Mouse (Mus musculus) layer of hippocampus, adult 9-11 months (tissue): ENCODE measurements around the gene Prelid1.

Source experiments
- DNase-seq: peaks from one replicate; pipeline ENCODE4 v3.0.0; 2022

Prelid1 gene

DNA sequence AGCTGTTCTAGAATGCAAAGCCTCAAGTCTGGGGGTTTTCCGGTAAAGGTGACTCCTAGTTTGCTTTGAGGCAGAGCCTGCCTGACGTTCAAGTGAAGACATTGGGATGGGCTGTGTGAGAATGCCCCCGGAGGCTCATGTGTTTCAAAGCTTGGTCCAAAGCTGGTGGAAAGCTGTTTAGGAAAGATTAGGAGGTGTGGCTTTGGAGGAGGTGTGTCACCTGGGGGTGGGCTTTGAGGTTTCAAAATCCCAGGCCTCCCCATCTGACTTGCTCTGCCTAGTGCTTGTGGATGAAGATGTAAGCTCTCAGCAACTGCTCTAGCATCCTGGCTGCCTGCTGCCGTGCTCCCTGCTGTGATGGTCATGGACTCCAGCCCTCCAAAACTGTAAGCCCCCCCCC lies 15.4 kb downstream of the Prelid1 start:
- DNase-seq = no peak

- no peak for DNase-seq
Measured at GRCm38 (mm10) chr13:55337341-55337975, 17.2 kb downstream of the Prelid1 start.

DNA sequence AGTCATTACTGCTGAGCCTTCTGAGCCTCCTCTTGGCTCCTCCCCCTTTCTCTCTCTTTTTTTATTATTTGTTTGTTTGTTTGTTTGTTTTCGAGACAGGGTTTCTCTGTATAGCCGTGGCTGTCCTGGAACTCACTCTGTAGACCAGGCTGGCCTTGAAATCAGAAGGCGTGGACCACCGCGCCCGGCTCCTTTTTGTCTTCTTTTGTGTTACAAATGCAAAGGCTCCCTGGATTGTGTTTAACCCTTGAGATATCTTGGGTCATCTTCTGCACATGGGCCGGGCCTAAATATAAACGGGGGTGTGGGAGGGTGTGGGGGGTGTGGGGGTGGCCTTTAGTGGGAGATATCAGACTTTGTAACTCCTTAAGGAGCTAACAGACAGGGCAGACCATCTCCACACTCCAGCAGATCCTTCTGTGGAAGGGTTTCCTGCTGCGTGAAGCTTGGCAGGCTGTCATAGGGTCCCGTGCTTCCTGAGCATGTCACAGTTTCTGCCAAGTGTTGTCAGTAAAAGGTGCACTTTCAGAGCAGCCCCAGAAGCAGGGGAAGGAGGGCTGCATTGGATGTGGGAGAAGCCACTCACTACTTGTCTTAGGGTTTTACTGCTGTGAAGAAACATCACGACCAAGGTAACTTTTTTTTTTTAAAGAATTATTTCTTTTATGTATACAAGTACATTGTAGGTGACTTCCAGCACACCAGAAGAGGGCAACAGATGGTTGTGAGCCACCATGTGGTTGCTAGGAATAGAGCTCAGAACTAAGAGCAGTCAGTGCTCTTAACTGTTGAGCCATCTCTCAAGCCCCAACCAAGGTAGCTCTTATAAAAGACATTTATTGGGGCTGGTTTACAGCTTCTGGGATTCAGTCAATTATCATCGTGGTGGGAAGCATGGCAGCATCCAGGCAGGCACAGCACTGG lies 18.1 kb downstream of the Prelid1 start:
- DNase-seq = no peak

- DNase-seq = no peak
Measured at GRCm38 (mm10) chr13:55339259-55339658, 19.0 kb downstream of the Prelid1 start.

DNA sequence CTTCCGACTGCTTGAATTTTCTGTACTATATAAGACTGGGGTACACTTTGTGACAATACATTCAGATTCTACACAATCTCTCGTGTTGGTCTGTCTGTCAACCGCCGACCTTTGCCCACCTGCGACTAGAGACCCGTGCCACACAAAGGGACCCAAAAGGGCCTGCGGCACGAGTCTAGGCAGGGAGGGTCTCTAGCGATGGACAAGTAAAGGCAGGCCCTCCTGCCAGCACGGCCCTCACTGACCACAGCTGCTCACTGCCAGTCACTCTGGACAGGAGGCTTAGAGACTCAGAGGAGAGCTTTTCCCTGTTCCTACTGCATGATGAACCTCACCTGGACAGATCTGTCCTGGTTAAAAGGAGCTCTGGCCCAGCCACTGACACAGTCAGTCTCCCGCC lies 22.2 kb downstream of the Prelid1 start:
- no peak for DNase-seq

DNA sequence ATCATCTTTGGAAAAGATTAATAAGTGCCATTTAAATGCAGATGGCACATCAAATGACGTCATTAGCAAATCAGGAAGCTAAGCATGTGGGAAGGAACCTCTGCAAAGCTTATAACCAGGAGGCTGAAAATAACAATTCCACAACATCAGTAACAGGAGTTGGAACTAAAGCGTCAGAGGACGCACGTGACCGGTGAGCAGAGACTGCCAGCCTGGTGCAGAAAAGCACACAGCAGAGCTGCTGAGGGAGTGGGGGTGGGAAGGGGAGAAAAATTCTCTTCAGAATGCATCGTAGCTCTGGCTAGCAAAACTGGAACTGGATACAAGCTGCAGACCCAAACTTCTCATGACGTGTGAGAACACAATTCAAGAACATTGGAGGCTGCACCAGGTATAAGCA lies 24.0 kb downstream of the Prelid1 start:
- peak; percentile 71 for DNase-seq

GRCm38 (mm10) chr13:55346745-55347144 lies 26.4 kb downstream of the Prelid1 start:
- no peak for DNase-seq

GRCm38 (mm10) chr13:55361145-55361544 lies 40.8 kb downstream of the Prelid1 start:
- no peak for DNase-seq

GRCm38 (mm10) chr13:55361974-55362452 lies 41.7 kb downstream of the Prelid1 start:
- DNase-seq = peak; percentile 34

DNA sequence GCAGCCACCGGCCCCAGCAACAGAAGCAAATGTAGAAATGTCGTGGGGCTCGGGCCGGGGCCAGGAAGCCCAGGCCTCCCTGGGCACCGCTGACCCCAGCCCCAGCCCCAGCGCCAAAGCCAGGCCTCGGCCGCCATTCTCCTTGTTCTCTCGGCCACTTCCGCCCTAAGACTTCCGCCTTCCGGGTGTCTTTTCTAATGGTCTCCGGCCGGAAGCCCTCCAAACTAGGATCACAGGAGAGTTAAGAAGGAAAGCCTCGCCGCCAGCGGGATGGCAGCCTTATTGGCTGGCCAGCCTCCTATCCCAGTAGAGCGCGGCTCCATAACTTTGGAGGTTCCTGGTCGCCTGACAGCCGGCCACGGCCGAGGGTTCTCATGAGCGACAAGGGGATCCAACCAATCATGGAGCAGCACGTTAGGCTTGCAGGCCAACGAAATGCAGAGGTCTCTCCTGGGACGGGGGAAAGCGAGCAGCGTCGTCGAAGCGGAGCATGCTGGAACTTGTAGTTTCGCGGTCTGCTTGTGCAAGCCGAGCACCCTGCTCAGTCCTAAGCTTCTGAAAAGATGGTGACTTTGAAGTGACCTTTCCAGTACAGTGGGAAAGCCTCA lies 42.3 kb downstream of the Prelid1 start, which contains the start of gene Lman2:
TSS of gene Lman2 (minus strand) at position 331 of the 608 bp plus-strand sequence.
- DNase-seq = peak; percentile 99

- DNase-seq = no peak
Measured at GRCm38 (mm10) chr13:55368401-55368800, 48.1 kb downstream of the Prelid1 start.

- peak; percentile 74 for DNase-seq
Measured at GRCm38 (mm10) chr13:55369531-55370114, 49.3 kb downstream of the Prelid1 start, which contains the start of gene Rgs14. TSS of gene Rgs14 (plus strand) at chr13:55369732.

GRCm38 (mm10) chr13:55370234-55370633 lies 49.9 kb downstream of the Prelid1 start:
- no peak for DNase-seq

DNA sequence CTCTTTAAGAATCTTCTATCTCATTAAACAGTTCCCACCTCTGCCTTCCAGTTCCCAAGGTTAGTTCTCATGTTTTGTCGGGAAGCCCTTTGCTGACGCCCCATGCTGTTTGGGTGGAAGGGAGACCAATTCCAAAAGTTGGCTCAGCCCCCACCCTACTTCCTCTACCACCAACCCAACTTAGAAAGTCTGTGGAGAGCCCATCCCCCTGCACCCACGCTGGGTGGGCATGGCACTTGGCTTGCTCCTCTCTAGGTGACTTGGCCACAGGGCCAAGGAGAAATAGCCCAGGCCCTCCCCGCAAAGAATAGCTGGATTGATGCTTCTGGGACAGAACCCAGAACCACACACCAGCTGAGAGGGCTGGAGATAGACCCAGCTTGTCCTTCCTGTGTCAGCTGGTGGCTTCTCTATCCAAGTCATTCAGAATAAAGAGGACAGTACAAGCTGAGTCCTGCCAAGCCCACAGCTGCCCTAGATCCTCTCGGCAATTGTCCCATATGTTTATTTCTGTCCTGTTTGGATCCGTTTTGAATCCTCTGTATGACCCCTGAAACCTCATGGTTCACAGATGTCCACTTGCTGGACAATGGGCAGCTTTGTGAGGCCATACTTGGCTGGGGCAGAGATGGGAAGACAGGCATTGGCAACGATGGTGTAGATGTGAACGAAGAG lies 50.8 kb downstream of the Prelid1 start:
- DNase-seq = peak; percentile 88

- DNase-seq = no peak
Measured at GRCm38 (mm10) chr13:55371740-55372139, 51.4 kb downstream of the Prelid1 start.

GRCm38 (mm10) chr13:55374206-55374924 lies 54.1 kb downstream of the Prelid1 start:
- no peak for DNase-seq
